Comparison of ENCODE assay signal across 13 mouse cellular contexts in the genomic region with DNA sequence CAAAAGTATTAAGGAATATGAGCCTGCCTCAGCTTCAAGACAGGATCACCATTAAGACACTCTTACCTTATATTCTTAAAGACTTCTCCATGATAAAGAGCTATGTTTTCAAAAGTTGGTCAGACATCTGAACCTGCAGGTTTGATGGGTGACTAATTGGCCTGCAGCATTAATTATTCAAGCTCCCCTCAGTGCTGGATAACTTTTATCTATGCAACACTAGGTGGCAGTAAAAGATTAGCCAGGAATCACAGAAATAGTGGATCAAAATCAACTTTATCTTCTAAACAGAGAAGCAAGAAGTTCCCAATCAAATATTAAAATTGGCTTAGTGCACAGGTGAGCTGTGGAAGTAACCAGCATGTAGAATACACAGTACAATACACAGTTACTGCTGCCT. TPM values are rescaled to one million over a fixed set of nuclear protein-coding genes. Genes with fewer than 3 reads are reported as not detected.
DNase-seq lines count a peak whose midpoint lies in the region; ATAC-seq and TF ChIP-seq lines count a peak whose summit lies in the region.
"Had no signal": no experiment of that assay in that cellular context is flagged by ENCODE, and none has a peak within 500 bp of the region (broad histone marks: within the 10 kb centered on the region; RNA-seq: fewer than 3 reads in every experiment).

No protein-coding gene starts in this region.

- no peak for TF ChIP-seq POLR2A in kidney, adult 2 months (IDR thresholded peaks at IDR 0.05; ENCODE audit: low read depth, low read length)

- no peaks in the 10 kb centered on the region for H3K4me1 ChIP-seq in kidney, adult 2 months (ENCODE audit: control insufficient read depth, insufficient read depth, low read length)
- H3K4me1 ChIP-seq: stomach, embryonic 15.5 days had no signal

- no peaks in the 10 kb centered on the region for H3K27me3 ChIP-seq in kidney, adult 2 months (replicated peaks; ENCODE audit: control insufficient read depth, insufficient read depth, low read length)
- H3K27me3 ChIP-seq: stomach, embryonic 15.5 days had no signal

- peak; percentile 47; the same call in 1 of the 2 replicates for ATAC-seq in common myeloid progenitor, adult 5-6 weeks (replicated peaks; ENCODE audit: low read depth, poor library complexity, severe bottlenecking)
- no peak for ATAC-seq in erythroblast, adult 5-6 weeks (replicated peaks; ENCODE audit: low FRiP score, poor library complexity, severe bottlenecking)

- H3K36me3 ChIP-seq in kidney, adult 2 months (ENCODE audit: control insufficient read depth, insufficient read depth, low read length): peaks cover 4% of the 10 kb centered on the region

- no peak overlapping the region for H3K4me3 ChIP-seq in kidney, adult 2 months (ENCODE audit: insufficient read depth, low read depth, low read length)
- H3K4me3 ChIP-seq: stomach, embryonic 15.5 days had no signal

- no peak overlapping the region for H3K27ac ChIP-seq in kidney, adult 2 months (ENCODE audit: insufficient read depth, low read depth, low read length)
- H3K27ac ChIP-seq: stomach, embryonic 15.5 days had no signal

- peak; percentile 17 for DNase-seq in embryo, embryonic 10.5 days (ENCODE audit: low spot score)
- DNase-seq in embryo, embryonic 9.5 days (ENCODE audit: extremely low spot score): no peak
- peak; percentile 18 for DNase-seq in kidney, adult 2 months
- no peak for DNase-seq in kidney, postnatal 4 days
- peak; percentile 16 for DNase-seq in CD4-positive helper T cell, adult 2 months (ENCODE audit: low read depth, low spot score)
- no peak for DNase-seq in gastrocnemius, adult 18-20 months (ENCODE audit: low spot score)
- DNase-seq: B cell, adult 2 months; cerebellum, adult 11 months; lung, adult 2 months; right cerebral cortex, adult 18-20 months had no signal

- no peak for TF ChIP-seq CTCF in kidney, adult 2 months (conservative IDR thresholded peaks at IDR 0.05; ENCODE audit: insufficient read depth, insufficient read length, low read depth, low read length)

RNA-seq across cellular contexts. Expression of a gene that starts 29.7 kb away (rescaled TPM):
- polyA plus RNA-seq in kidney, adult 2 months (2012; rRNA removed): 1.2 and 1.5 TPM in 2 replicates
- total RNA-seq in common myeloid progenitor, adult 5-6 weeks (2017): not detected in 2 replicates
- not detected in 2 replicates for total RNA-seq in erythroblast, adult 5-6 weeks (2015; ENCODE audit: low replicate concordance)
- total RNA-seq in erythroblast, adult 5-6 weeks (2017; ENCODE audit: low replicate concordance): not detected in 2 replicates
- 1 to 10 TPM; 1.5 to 4.0 TPM for total RNA-seq in gastrocnemius, adult 18-20 months (2021)

Comparison
In these comparisons a context has a peak if more than half of its experiments do, and no peak if none do; other contexts are left out.
1. DNase-seq: peak in embryo, embryonic 10.5 days (single experiment), kidney, adult 2 months (single experiment) and CD4-positive helper T cell, adult 2 months (single experiment); none in embryo, embryonic 9.5 days (single experiment), kidney, postnatal 4 days (0 of 2) and gastrocnemius, adult 18-20 months (single experiment).